Mouse (Mus musculus): ENCODE measurements around the gene Cxcl14. TPM values are rescaled to one million over a fixed set of nuclear protein-coding genes. Genes with fewer than 3 reads are reported as not detected.

Gene Cxcl14
- not detected for polyA plus RNA-seq (2017; shearing (Covaris generic))

GRCm38 (mm10) chr13:56295943-56296658 is at the start of gene Cxcl14:
Cxcl14 (minus strand) TSS chr13:56296551.

GRCm38 (mm10) chr13:56251924-56252619 is 44.3 kb downstream of the Cxcl14 start, which contains the start of gene Neurog1:
Neurog1 (minus strand) TSS chr13:56252163.

Other genes with a start within 250 kb of the Cxcl14 start
- 100 to 1,000 TPM; 417 to 428 TPM for gene H2afy, start 160.2 kb downstream of the Cxcl14 start, polyA plus RNA-seq (2017; shearing (Covaris generic))
- gene Tifab, start 117.7 kb downstream of the Cxcl14 start, polyA plus RNA-seq (2017; shearing (Covaris generic)) = under 1 TPM; 0.41 to 0.91 TPM
- gene Neurog1, start 44.4 kb downstream of the Cxcl14 start, polyA plus RNA-seq (2017; shearing (Covaris generic)) = not detected
- not detected for gene Gm3045, start 130.0 kb upstream of the Cxcl14 start, polyA plus RNA-seq (2017; shearing (Covaris generic))
- not detected for gene Slc25a48, start 141.8 kb upstream of the Cxcl14 start, polyA plus RNA-seq (2017; shearing (Covaris generic))
- gene Il9, start 185.7 kb upstream of the Cxcl14 start, polyA plus RNA-seq (2017; shearing (Covaris generic)) = not detected
- gene Fbxl21, start 225.9 kb upstream of the Cxcl14 start, polyA plus RNA-seq (2017; shearing (Covaris generic)) = 1 to 10 TPM in 1 of 2 experiments, under 1 TPM in 1; 0.70 to 1.1 TPM